Mouse (Mus musculus): ENCODE data around the gene Dcaf17. TPM values are rescaled to one million over a fixed set of nuclear protein-coding genes. Genes with fewer than 3 reads are reported as not detected.

The Dcaf17 gene
- polyA plus RNA-seq, 1 experiment from 2014 or later, result 36.3 TPM

- DNase-seq (ENCODE audit: low spot score), result no peak
- Histone ChIP-seq H3K4me1 (peaks cover 10% of the 10 kb centered on the region; the same call in 1 of the 2 replicates), H3K36me3 (replicated peaks) (no peaks in the 10 kb centered on the region), H3K9me3 (no peaks in the 10 kb centered on the region), H3K4me3 (no peak overlapping the region), H3K27me3 (replicated peaks; ENCODE audit: low read depth, poor library complexity, severe bottlenecking) (no peaks in the 10 kb centered on the region), H3K27ac (replicated peaks) (no peak overlapping the region)
- WGBS, result 90% methylated on average over 18 of the region's 18 CpGs
These were observed 22.9 kb upstream of the Dcaf17 start for GRCm38 (mm10) chr2:71031973-71032794.

- H3K27me3 ChIP-seq (replicated peaks; ENCODE audit: low read depth, poor library complexity, severe bottlenecking), result no peaks in the 10 kb centered on the region
- H3K4me1 ChIP-seq, result peaks cover 10% of the 10 kb centered on the region; the same call in 1 of the 2 replicates
- H3K4me3 ChIP-seq, result no peak overlapping the region
- no peaks in the 10 kb centered on the region for H3K9me3 ChIP-seq
- no peaks in the 10 kb centered on the region for H3K36me3 ChIP-seq (replicated peaks)
- WGBS, result 92% methylated on average over 4 of the region's 4 CpGs
- H3K27ac ChIP-seq (replicated peaks), result no peak overlapping the region
- no peak for DNase-seq (ENCODE audit: low spot score)
These were observed 22.1 kb upstream of the Dcaf17 start for GRCm38 (mm10) chr2:71033014-71033413.

GRCm38 (mm10) chr2:71033987-71034386, 21.1 kb upstream of the Dcaf17 start:
- Histone ChIP-seq H3K27me3 (replicated peaks; ENCODE audit: low read depth, poor library complexity, severe bottlenecking) (no peaks in the 10 kb centered on the region), H3K4me3 (no peak overlapping the region), H3K9me3 (no peaks in the 10 kb centered on the region), H3K4me1 (peaks cover 10% of the 10 kb centered on the region; the same call in 1 of the 2 replicates), H3K27ac (replicated peaks) (no peak overlapping the region), H3K36me3 (replicated peaks) (no peaks in the 10 kb centered on the region)
- DNase-seq (ENCODE audit: low spot score), result no peak
- WGBS, result 68% methylated on average over 8 of the region's 8 CpGs

GRCm38 (mm10) chr2:71037447-71037846, 17.7 kb upstream of the Dcaf17 start:
- 82% methylated on average over 6 of the region's 6 CpGs for WGBS
- Histone ChIP-seq H3K9me3 (no peaks in the 10 kb centered on the region), H3K4me1 (0 out of 2 replicates have a peak, but pooled peaks cover 9% of the 10 kb centered on the region), H3K4me3 (no peak overlapping the region), H3K36me3 (replicated peaks) (no peaks in the 10 kb centered on the region), H3K27me3 (replicated peaks; ENCODE audit: low read depth, poor library complexity, severe bottlenecking) (no peaks in the 10 kb centered on the region), H3K27ac (replicated peaks) (no peak overlapping the region)
- DNase-seq (ENCODE audit: low spot score), result no peak

- Histone ChIP-seq H3K4me3 (no peak overlapping the region), H3K27me3 (replicated peaks; ENCODE audit: low read depth, poor library complexity, severe bottlenecking) (no peaks in the 10 kb centered on the region), H3K9me3 (no peaks in the 10 kb centered on the region), H3K27ac (replicated peaks) (no peak overlapping the region), H3K4me1 (0 out of 2 replicates have a peak, but pooled peaks cover 4% of the 10 kb centered on the region), H3K36me3 (replicated peaks) (no peaks in the 10 kb centered on the region)
- 50% methylated on average over 11 of the region's 11 CpGs for WGBS
- DNase-seq (ENCODE audit: low spot score), result peak; percentile 82
These were observed 15.5 kb upstream of the Dcaf17 start for GRCm38 (mm10) chr2:71039522-71040121.

GRCm38 (mm10) chr2:71046151-71046550, 9.0 kb upstream of the Dcaf17 start:
- no peak overlapping the region for H3K27ac ChIP-seq (replicated peaks)
- DNase-seq (ENCODE audit: low spot score), result no peak
- 69% methylated on average over 6 of the region's 6 CpGs for WGBS
- H3K4me1 ChIP-seq, result no peaks in the 10 kb centered on the region; the same call in 1 of the 2 replicates
- H3K27me3 ChIP-seq (replicated peaks; ENCODE audit: low read depth, poor library complexity, severe bottlenecking), result no peaks in the 10 kb centered on the region
- no peaks in the 10 kb centered on the region for H3K36me3 ChIP-seq (replicated peaks)
- no peaks in the 10 kb centered on the region for H3K9me3 ChIP-seq
- H3K4me3 ChIP-seq, result no peak overlapping the region

- H3K4me1 ChIP-seq, result no peaks in the 10 kb centered on the region; the same call in 1 of the 2 replicates
- no peaks in the 10 kb centered on the region for H3K36me3 ChIP-seq (replicated peaks)
- no peak overlapping the region for H3K27ac ChIP-seq (replicated peaks)
- no peaks in the 10 kb centered on the region for H3K9me3 ChIP-seq
- H3K4me3 ChIP-seq, result no peak overlapping the region
- WGBS, result 75% methylated on average over 6 of the region's 6 CpGs
- DNase-seq (ENCODE audit: low spot score), result no peak
- no peaks in the 10 kb centered on the region for H3K27me3 ChIP-seq (replicated peaks; ENCODE audit: low read depth, poor library complexity, severe bottlenecking)
These were observed 8.3 kb upstream of the Dcaf17 start for GRCm38 (mm10) chr2:71046751-71047320.

- H3K4me1 ChIP-seq, result peaks cover under 1% of the 10 kb centered on the region
- H3K36me3 ChIP-seq (replicated peaks), result no peaks in the 10 kb centered on the region
- no peak for DNase-seq (ENCODE audit: low spot score)
- no peak overlapping the region for H3K4me3 ChIP-seq
- H3K27me3 ChIP-seq (replicated peaks; ENCODE audit: low read depth, poor library complexity, severe bottlenecking), result no peaks in the 10 kb centered on the region
- H3K27ac ChIP-seq (replicated peaks), result no peak overlapping the region
- 74% methylated on average over 12 of the region's 12 CpGs for WGBS
- H3K9me3 ChIP-seq, result no peaks in the 10 kb centered on the region
These were observed 6.2 kb upstream of the Dcaf17 start for GRCm38 (mm10) chr2:71048896-71049295.

GRCm38 (mm10) chr2:71050511-71050910, 4.6 kb upstream of the Dcaf17 start:
- Histone ChIP-seq H3K27ac (replicated peaks) (no peak overlapping the region), H3K27me3 (replicated peaks; ENCODE audit: low read depth, poor library complexity, severe bottlenecking) (no peaks in the 10 kb centered on the region), H3K9me3 (no peaks in the 10 kb centered on the region), H3K4me3 (no peak overlapping the region), H3K36me3 (replicated peaks) (no peaks in the 10 kb centered on the region), H3K4me1 (peaks cover 15% of the 10 kb centered on the region)
- no peak for DNase-seq (ENCODE audit: low spot score)
- WGBS, result 94% methylated on average over 7 of the region's 7 CpGs

- H3K27ac ChIP-seq (replicated peaks), result peak overlapping the region; percentile 94
- H3K4me1 ChIP-seq, result peaks cover 15% of the 10 kb centered on the region
- DNase-seq (ENCODE audit: low spot score), result no peak
- H3K27me3 ChIP-seq (replicated peaks; ENCODE audit: low read depth, poor library complexity, severe bottlenecking), result no peaks in the 10 kb centered on the region
- H3K9me3 ChIP-seq, result no peaks in the 10 kb centered on the region
- WGBS, result 58% methylated on average over 9 of the region's 9 CpGs
- H3K4me3 ChIP-seq, result peak overlapping the region; percentile 68
- H3K36me3 ChIP-seq (replicated peaks), result peaks cover 17% of the 10 kb centered on the region
These were observed 412 bp upstream of the Dcaf17 start for GRCm38 (mm10) chr2:71054716-71055115.

GRCm38 (mm10) chr2:71056115-71056835, 1.1 kb downstream of the Dcaf17 start:
- no peaks in the 10 kb centered on the region for H3K27me3 ChIP-seq (replicated peaks; ENCODE audit: low read depth, poor library complexity, severe bottlenecking)

GRCm38 (mm10) chr2:71071601-71072000, 16.5 kb downstream of the Dcaf17 start:
- no peak for DNase-seq (ENCODE audit: low spot score)
- peaks cover 4% of the 10 kb centered on the region; the same call in 1 of the 2 replicates for H3K36me3 ChIP-seq (replicated peaks)
- no peaks in the 10 kb centered on the region for H3K27me3 ChIP-seq (replicated peaks; ENCODE audit: low read depth, poor library complexity, severe bottlenecking)
- 94% methylated on average over 4 of the region's 4 CpGs for WGBS
- H3K4me1 ChIP-seq, result no peaks in the 10 kb centered on the region
- no peak overlapping the region for H3K4me3 ChIP-seq
- no peak overlapping the region for H3K27ac ChIP-seq (replicated peaks)
- no peaks in the 10 kb centered on the region for H3K9me3 ChIP-seq

More at GRCm38 (mm10) chr2:71056115-71056835, 1.1 kb downstream of the Dcaf17 start:
- Histone ChIP-seq H3K9me3 (no peaks in the 10 kb centered on the region), H3K36me3 (replicated peaks) (peaks cover 26% of the 10 kb centered on the region), H3K4me3 (peak overlapping the region; percentile 68), H3K4me1 (peaks cover 15% of the 10 kb centered on the region), H3K27ac (replicated peaks) (peak overlapping the region; percentile 94)
- 13% methylated on average over 21 of the region's 21 CpGs for WGBS
- DNase-seq (ENCODE audit: low spot score), result no peak
